Mouse (Mus musculus): ENCODE results near the gene Sspo.

- TF ChIP-seq TCF12 (IDR thresholded peaks at IDR 0.05; ENCODE audit: low read depth, low read length): no peak
- TF ChIP-seq POLR2A (IDR thresholded peaks at IDR 0.05; ENCODE audit: low read depth, low read length): no peak
- no peak for TF ChIP-seq CHD2 (IDR thresholded peaks at IDR 0.05; ENCODE audit: low read length)
- TF ChIP-seq MYC (IDR thresholded peaks at IDR 0.05; ENCODE audit: low read depth, low read length): no peak
- no peak for TF ChIP-seq CTCF (conservative IDR thresholded peaks at IDR 0.05 in 1 of 2, IDR thresholded peaks at IDR 0.05 in 1 of 2; ENCODE audit: low read depth in 2 of 2, low read length in 2 of 2)
- TF ChIP-seq MEF2A (IDR thresholded peaks at IDR 0.05; ENCODE audit: borderline replicate concordance, low read depth, low read length): no peak
- TF ChIP-seq JUND (conservative IDR thresholded peaks at IDR 0.05; ENCODE audit: low read depth, low read length): no peak
- TF ChIP-seq EP300 (IDR thresholded peaks at IDR 0.05; ENCODE audit: low read length): no peak
- no peak for TF ChIP-seq CHD1 (IDR thresholded peaks at IDR 0.05; ENCODE audit: low read depth, low read length)
- TF ChIP-seq POLR2AphosphoS2 (IDR thresholded peaks at IDR 0.05; ENCODE audit: low read depth, low read length): no peak
- no peak for TF ChIP-seq ZNF384 (IDR thresholded peaks at IDR 0.05; ENCODE audit: low read depth, low read length)
- no peak for TF ChIP-seq MAFK (IDR thresholded peaks at IDR 0.05; ENCODE audit: insufficient replicate concordance, low read length)
- TF ChIP-seq USF1 (IDR thresholded peaks at IDR 0.05; ENCODE audit: low read depth, low read length): no peak
Observed at GRCm38 (mm10) chr6:48446256-48446655, 1.8 kb upstream of the Sspo start.

Data from CH12.LX (cell line).